Mouse (Mus musculus) MEL (cell line): Measurements from ENCODE around the gene Cabcoco1. TPM values are rescaled to one million over a fixed set of nuclear protein-coding genes. Genes with fewer than 3 reads are reported as not detected.

Source experiments
- DNase-seq: peaks from one replicate; pipeline ENCODE4 v3.0.0; 2011; ENCODE audit warnings: low read depth, low spot score
- H3K27ac ChIP-seq: 2 replicates; pipeline ENCODE4 v1.5.1; 2012; ENCODE audit warnings: low read depth, mild to moderate bottlenecking, control low read depth, low read length, moderate library complexity; ENCODE audit not compliant: control insufficient read depth
- H3K27me3 ChIP-seq, 2 experiments: fragments of 150-350 bp in 1 of 2; sonication (generic) in 1 of 2; 2 replicates each; pipeline ENCODE4 v1.6.1; 2012; ENCODE audit warnings: low read length in 2 of 2, mild to moderate bottlenecking in 2 of 2, improper control_type of control experiment in 1 of 2, moderate library complexity in 1 of 2; ENCODE audit not compliant: insufficient read depth in 2 of 2, control insufficient read depth in 1 of 2
- H3K36me3 ChIP-seq, 2 experiments: 2 replicates each; pipeline ENCODE4 v1.6.1; 2012 to 2014; ENCODE audit warnings: low read length in 2 of 2, improper control_type of control experiment in 1 of 2, inconsistent platforms in 1 of 2, mild to moderate bottlenecking in 1 of 2; ENCODE audit not compliant: insufficient read depth in 2 of 2, control insufficient read depth in 1 of 2
- H3K4me1 ChIP-seq, 2 experiments: fragments of 150-350 bp in 1 of 2; sonication (generic) in 1 of 2; 2 replicates each; pipeline ENCODE4 v1.6.1; 2012; ENCODE audit warnings: low read length in 2 of 2, improper control_type of control experiment in 1 of 2, mild to moderate bottlenecking in 1 of 2; ENCODE audit not compliant: insufficient read depth in 2 of 2, control insufficient read depth in 1 of 2
- H3K4me3 ChIP-seq, 2 experiments: fragments of 150-350 bp in 1 of 2; sonication (generic) in 1 of 2; 2 replicates each; pipeline ENCODE4 v1.5.1; 2012; ENCODE audit warnings: low read depth in 2 of 2, low read length in 2 of 2, mild to moderate bottlenecking in 2 of 2, moderate library complexity in 2 of 2, control low read depth in 1 of 2, improper control_type of control experiment in 1 of 2; ENCODE audit not compliant: control insufficient read depth in 1 of 2, insufficient read depth in 1 of 2
- H3K79me2 ChIP-seq: 2 replicates; pipeline ENCODE4 v1.6.1; 2012; ENCODE audit warnings: mild to moderate bottlenecking, low read length, moderate library complexity; ENCODE audit not compliant: control insufficient read depth, poor library complexity, insufficient read depth
- H3K9ac ChIP-seq: 2 replicates; pipeline ENCODE4 v1.6.1; 2012; ENCODE audit warnings: low read depth, mild to moderate bottlenecking, control low read depth, low read length, moderate library complexity; ENCODE audit not compliant: control insufficient read depth, poor library complexity, severe bottlenecking
- H3K9me3 ChIP-seq: fragments of 150-350 bp; sonication (generic); replicated peaks from 2 replicates; pipeline ENCODE4 v1.6.1; 2012; ENCODE audit warnings: mild to moderate bottlenecking, low read length, improper control_type of control experiment, moderate library complexity; ENCODE audit not compliant: insufficient read depth
- BHLHE40 ChIP-seq: IDR thresholded peaks from 2 replicates; pipeline ENCODE4 v1.6.1; 2012; ENCODE audit warnings: low read depth, mild to moderate bottlenecking, inconsistent platforms, low read length, improper control_type of control experiment, borderline replicate concordance
- CHD1 ChIP-seq: IDR thresholded peaks from 2 replicates; pipeline ENCODE4 v1.6.1; 2012; ENCODE audit warnings: low read depth, mild to moderate bottlenecking, inconsistent platforms, low read length, improper control_type of control experiment
- E2F4 ChIP-seq: IDR thresholded peaks from 2 replicates; pipeline ENCODE4 v1.6.1; 2011; ENCODE audit warnings: low read depth, low read length, improper control_type of control experiment, borderline replicate concordance
- EP300 ChIP-seq, 2 experiments: IDR thresholded peaks; 2 replicates each; pipeline ENCODE4 v1.6.1; 2011; ENCODE audit warnings: improper control_type of control experiment in 2 of 2, low read length in 2 of 2, low read depth in 1 of 2, mild to moderate bottlenecking in 1 of 2
- GABPA ChIP-seq: IDR thresholded peaks from 2 replicates; pipeline ENCODE4 v1.6.1; 2012; ENCODE audit warnings: low read depth, mild to moderate bottlenecking, inconsistent platforms, low read length, improper control_type of control experiment, moderate library complexity
- GATA1 ChIP-seq: IDR thresholded peaks from 2 replicates; pipeline ENCODE4 v1.6.1; 2011; ENCODE audit warnings: low read depth, low read length, improper control_type of control experiment
- KAT2A ChIP-seq: conservative IDR thresholded peaks from 2 replicates; pipeline ENCODE4 v1.6.1; 2012; ENCODE audit warnings: low read depth, low read length, improper control_type of control experiment, inconsistent platforms
- MAFK ChIP-seq: IDR thresholded peaks from 2 replicates; pipeline ENCODE4 v1.6.1; 2011; ENCODE audit warnings: low read depth, mild to moderate bottlenecking, low read length, improper control_type of control experiment, borderline replicate concordance
- MAZ ChIP-seq: IDR thresholded peaks from 2 replicates; pipeline ENCODE4 v1.6.1; 2012; ENCODE audit warnings: low read depth, mild to moderate bottlenecking, inconsistent platforms, low read length, improper control_type of control experiment
- MEF2A ChIP-seq: IDR thresholded peaks from 2 replicates; pipeline ENCODE4 v1.6.1; 2014; ENCODE audit warnings: low read depth, mild to moderate bottlenecking, inconsistent platforms, low read length, improper control_type of control experiment; ENCODE audit not compliant: poor library complexity, insufficient replicate concordance, severe bottlenecking; ENCODE audit errors: extremely low read depth
- MYC ChIP-seq: IDR thresholded peaks from 2 replicates; pipeline ENCODE4 v1.6.1; 2011; ENCODE audit warnings: low read depth, mild to moderate bottlenecking, low read length, improper control_type of control experiment, moderate library complexity
- NELFE ChIP-seq: IDR thresholded peaks from 2 replicates; pipeline ENCODE4 v1.6.1; 2011; ENCODE audit warnings: low read depth, low read length, improper control_type of control experiment
- POLR2AphosphoS2 ChIP-seq: IDR thresholded peaks from 2 replicates; pipeline ENCODE4 v1.6.1; 2011; ENCODE audit warnings: low read length, improper control_type of control experiment
- RAD21 ChIP-seq: IDR thresholded peaks from 2 replicates; pipeline ENCODE4 v1.6.1; 2011; ENCODE audit warnings: mild to moderate bottlenecking, low read depth, low read length, improper control_type of control experiment
- SIN3A ChIP-seq: IDR thresholded peaks from 2 replicates; pipeline ENCODE4 v1.6.1; 2012; ENCODE audit warnings: low read length, improper control_type of control experiment, inconsistent platforms
- TAL1 ChIP-seq: IDR thresholded peaks from 2 replicates; pipeline ENCODE4 v1.6.1; 2012; ENCODE audit warnings: mild to moderate bottlenecking, inconsistent platforms, low read length, moderate library complexity, mixed read lengths
- TCF12 ChIP-seq: IDR thresholded peaks from 2 replicates; pipeline ENCODE4 v1.6.1; 2014; ENCODE audit warnings: low read depth, mild to moderate bottlenecking, inconsistent platforms, low read length, improper control_type of control experiment, moderate library complexity
- ZC3H11A ChIP-seq: IDR thresholded peaks from 2 replicates; pipeline ENCODE4 v1.6.1; 2012; ENCODE audit warnings: low read depth, mild to moderate bottlenecking, inconsistent platforms, low read length, improper control_type of control experiment
- ZKSCAN1 ChIP-seq: IDR thresholded peaks from 2 replicates; pipeline ENCODE4 v1.6.1; 2012; ENCODE audit warnings: low read depth, mild to moderate bottlenecking, inconsistent platforms, low read length, improper control_type of control experiment, moderate library complexity
- ZNF384 ChIP-seq: IDR thresholded peaks from 2 replicates; pipeline ENCODE4 v1.6.1; 2012; ENCODE audit warnings: low read depth, mild to moderate bottlenecking, inconsistent platforms, low read length, improper control_type of control experiment
- polyA plus RNA-seq, 2 experiments: library from polyadenylated mRNA; stranded (reverse) in 1 of 2; unstranded in 1 of 2; fragments of >175 nt in 1 of 2; fragments of >200 nt in 1 of 2; gene quantifications; 2 replicates each; pipeline versions ENCODE4 v1.2.1 to v1.2.4; 2012; ENCODE audit warnings: low replicate concordance in 2 of 2, low read depth in 1 of 2; ENCODE audit not compliant: insufficient read length in 2 of 2, insufficient read depth in 1 of 2, missing spikeins in 1 of 2
- total RNA-seq: library from RNA; depleted of rRNA; stranded (reverse); fragments of 300-350 nt; gene quantifications from 2 replicates; pipeline ENCODE4 v1.2.3, GENCODE M21; 2012; rRNA removed

Gene Cabcoco1
- total and polyA plus RNA-seq, 3 experiments, result not detected

DNA sequence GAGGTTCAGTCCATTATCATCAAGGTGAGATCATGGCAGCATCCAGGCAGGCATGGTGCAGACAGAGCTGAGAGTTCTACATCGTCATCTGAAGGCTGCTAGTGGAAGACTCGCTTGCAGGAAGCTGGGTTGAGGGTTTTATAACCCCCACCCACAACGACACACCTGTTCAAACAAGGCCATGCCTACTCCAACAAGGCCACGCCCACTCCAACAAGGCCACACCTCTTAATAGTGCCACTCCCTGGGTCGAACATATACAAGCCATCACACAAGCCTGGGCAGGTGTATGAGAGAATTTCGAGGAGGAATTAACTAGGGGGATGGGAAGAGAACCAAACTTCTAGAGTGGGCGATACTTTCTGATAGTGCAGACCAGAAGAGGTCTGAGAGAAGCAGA lies 153.6 kb downstream of the Cabcoco1 start:
- no peaks in the 10 kb centered on the region for H3K27me3 ChIP-seq
- TF ChIP-seq ZNF384 (no peak), POLR2AphosphoS2 (no peak), RAD21 (no peak), EP300 (IDR thresholded peaks at IDR 0.05; ENCODE audit: low read depth in 1 of 2, low read length in 2 of 2) (no peak), TCF12 (no peak), ZC3H11A (no peak), TAL1 (no peak), MYC (no peak), MEF2A (no peak), NELFE (no peak), GABPA (no peak), KAT2A (no peak), BHLHE40 (no peak), SIN3A (no peak), GATA1 (no peak), ZKSCAN1 (no peak), MAFK (no peak), E2F4 (no peak), CHD1 (no peak), MAZ (no peak)
- no peaks in the 10 kb centered on the region for H3K79me2 ChIP-seq
- H3K9me3 ChIP-seq, result no peaks in the 10 kb centered on the region
- no peaks in the 10 kb centered on the region for H3K4me1 ChIP-seq
- H3K27ac ChIP-seq, result no peak overlapping the region
- no peak overlapping the region for H3K9ac ChIP-seq
- H3K36me3 ChIP-seq, result no peaks in the 10 kb centered on the region
- DNase-seq, result no peak
- H3K4me3 ChIP-seq, result no peak overlapping the region

Other genes starting within 250 kb of the Cabcoco1 start
- gene Tmem26, start 181.8 kb upstream of the Cabcoco1 start, total RNA-seq, result not detected in 2 replicates
- not detected for gene Tmem26, start 181.8 kb upstream of the Cabcoco1 start, polyA plus RNA-seq